Mouse (Mus musculus) left cerebral cortex, adult 2 months (tissue): Measurements from ENCODE around the gene Stat2. TPM values are rescaled to one million over a fixed set of nuclear protein-coding genes. Genes with fewer than 3 reads are reported as not detected.

ENCODE experiments used
- DNase-seq, 2 experiments: peaks; one replicate each; pipeline ENCODE4 v3.0.0; 2021 to 2022; ENCODE audit warnings: low spot score in 2 of 2, mixed read lengths in 1 of 2; ENCODE audit errors: extremely low spot score in 1 of 2
- H3K27ac ChIP-seq: fragments of 200-600 bp; 2 replicates; pipeline ENCODE4 v1.8.1; 2022
- H3K4me3 ChIP-seq: fragments of 200-600 bp; 2 replicates; pipeline ENCODE4 v1.8.1; 2022
- CTCF ChIP-seq: fragments of 200-600 bp; IDR thresholded peaks from 2 replicates; pipeline ENCODE4 v1.8.1; 2022; ENCODE audit warnings: antibody characterized with exemption, mild to moderate bottlenecking, moderate library complexity
- intact Hi-C: fragments of 180-260 bp; cut with DNase I; formaldehyde crosslinking; loops from one replicate; pipeline ENCODE4 v1.15.1; 2025
- total RNA-seq, 2 experiments: library from RNA; stranded (reverse); gene quantifications; 2 replicates each; pipeline ENCODE4 v1.2.3; 2021

Stat2 gene
- total RNA-seq, 2 experiments from 2014 or later: 29.2 to 31.5 TPM

DNA sequence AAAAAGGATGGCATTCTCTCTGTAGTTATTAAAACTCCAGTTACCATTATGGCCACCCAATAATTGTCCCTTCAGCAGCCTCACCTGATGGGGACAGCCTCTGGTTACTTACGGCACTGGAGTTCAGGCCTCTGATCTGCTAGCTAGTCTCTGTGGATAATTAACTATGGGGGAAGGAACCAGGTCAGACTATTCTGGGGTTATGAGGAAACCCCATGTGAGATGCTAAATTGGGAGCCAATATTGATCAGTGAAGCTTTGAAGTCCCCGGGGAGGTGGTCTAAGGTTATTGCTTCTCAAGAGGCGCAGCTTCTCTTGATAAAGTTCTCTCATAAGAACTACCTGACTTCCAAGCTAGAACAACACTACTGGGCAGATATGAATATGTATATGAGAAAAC, 65.8 kb downstream of the Stat2 start:
- Histone ChIP-seq H3K4me3 (no peak overlapping the region), H3K27ac (no peak overlapping the region)
- no peak for TF ChIP-seq CTCF
- intact Hi-C loops: loop anchor here (2.0 to 5.0 kb wide), 2 partner anchors 23 to 121 kb away; partner anchors contain the start of gene Smarcc2
- no peak for DNase-seq

DNA sequence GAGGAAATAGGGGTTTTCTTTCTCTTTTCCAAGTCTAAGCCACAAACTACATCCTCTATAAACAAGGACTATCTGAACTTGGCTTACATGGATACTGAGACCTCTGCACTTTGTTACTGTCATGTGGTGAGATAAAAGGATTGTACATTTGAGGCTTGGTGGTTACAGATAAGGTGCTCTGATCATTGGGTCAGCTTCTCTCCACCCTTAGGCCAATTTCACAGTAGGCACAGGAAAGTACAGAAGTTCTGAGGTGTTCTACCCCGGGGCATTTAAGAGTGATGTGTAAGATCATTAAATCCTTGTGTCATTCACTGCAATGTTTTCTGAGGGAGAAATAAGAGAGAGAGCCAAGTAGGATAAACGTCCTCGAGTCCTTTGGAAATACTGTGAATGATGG, 66.2 kb downstream of the Stat2 start:
- no peak for TF ChIP-seq CTCF
- peak overlapping the region; percentile 96; the same call in 1 of the 2 replicates for H3K27ac ChIP-seq
- no peak for DNase-seq
- intact Hi-C loops: loop anchor here (2.0 to 5.0 kb wide), 2 partner anchors 22 to 121 kb away; partner anchors contain the start of gene Smarcc2
- peak overlapping the region; percentile 97; the same call in 1 of the 2 replicates for H3K4me3 ChIP-seq

GRCm38 (mm10) chr10:128337306-128338181, 67.2 kb downstream of the Stat2 start, which contains the start of gene Cs:
TSS of gene Cs (plus strand) at chr10:128337734.
- H3K4me3 ChIP-seq: peak within 1 kb of the TSS; percentile 97
- TF ChIP-seq CTCF: no peak
- peak within 1 kb of the TSS; percentile 96 for H3K27ac ChIP-seq
- intact Hi-C loops: loop anchor here (2.0 to 5.0 kb wide), 3 partner anchors 21 to 120 kb away; partner anchors contain the start of genes Coq10a and Smarcc2
- peak; percentile 95 for DNase-seq

GRCm38 (mm10) chr10:128338415-128338814, 68.1 kb downstream of the Stat2 start:
- H3K27ac ChIP-seq: peak overlapping the region; percentile 96
- peak overlapping the region; percentile 97 for H3K4me3 ChIP-seq
- intact Hi-C loops: loop anchor here (2.0 to 5.0 kb wide), 2 partner anchors 30 to 119 kb away; partner anchors contain the start of genes Coq10a and Smarcc2
- no peak for TF ChIP-seq CTCF
- no peak for DNase-seq

GRCm38 (mm10) chr10:128338948-128339347, 68.6 kb downstream of the Stat2 start:
- no peak for DNase-seq
- no peak for TF ChIP-seq CTCF
- peak overlapping the region; percentile 97 for H3K4me3 ChIP-seq
- intact Hi-C loops: loop anchor here (2.0 to 5.0 kb wide), 2 partner anchors 30 to 118 kb away; partner anchors contain the start of genes Coq10a and Smarcc2
- H3K27ac ChIP-seq: peak overlapping the region; percentile 24

DNA sequence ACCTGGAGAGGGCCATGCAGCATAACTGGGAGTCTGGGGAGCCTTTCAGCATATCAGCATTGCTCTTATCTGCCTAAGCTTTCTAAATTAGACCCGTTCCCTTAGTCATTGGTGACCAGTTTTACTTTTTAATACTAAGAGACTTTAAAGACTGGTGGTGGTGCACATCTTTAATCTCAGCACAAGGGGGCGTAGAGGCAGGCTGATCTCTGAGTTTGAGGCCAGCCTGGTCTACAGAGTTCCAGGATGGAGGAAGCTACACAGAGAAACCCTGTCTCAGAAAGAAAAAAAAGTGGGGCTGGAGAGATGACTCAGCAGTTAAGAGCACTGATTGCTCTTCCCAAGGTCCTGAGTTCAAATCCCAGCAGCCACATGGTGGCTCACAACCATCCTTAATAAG, 69.9 kb downstream of the Stat2 start:
- H3K27ac ChIP-seq: no peak overlapping the region
- intact Hi-C loops: no loop called here
- no peak overlapping the region for H3K4me3 ChIP-seq
- DNase-seq: no peak
- TF ChIP-seq CTCF: peak; percentile 12

Other genes starting within 250 kb of the Stat2 start
- gene Naca, start 235.0 kb upstream of the Stat2 start, total RNA-seq: 100 to 1,000 TPM; 310 to 314 TPM
- 100 to 1,000 TPM; 121 to 123 TPM for gene Ptges3, start 211.6 kb upstream of the Stat2 start, total RNA-seq
- gene Atp5b, start 187.3 kb upstream of the Stat2 start, total RNA-seq: 1,000 to 10,000 TPM; 1,628 to 1,633 TPM
- 10 to 100 TPM; 42.2 to 45.1 TPM for gene Baz2a, start 179.0 kb upstream of the Stat2 start, total RNA-seq
- 10 to 100 TPM; 15.6 to 16.4 TPM for gene Rbms2, start 90.3 kb upstream of the Stat2 start, total RNA-seq
- 10 to 100 TPM; 36.2 to 37.1 TPM for gene Gls2, start 76.1 kb upstream of the Stat2 start, total RNA-seq
- 10 to 100 TPM in 1 of 2 experiments, 1 to 10 TPM in 1; 9.5 to 10.4 TPM for gene Spryd4, start 58.8 kb upstream of the Stat2 start, total RNA-seq
- gene Mip, start 44.7 kb upstream of the Stat2 start, total RNA-seq: not detected
- gene Timeless, start 38.5 kb upstream of the Stat2 start, total RNA-seq: 1 to 10 TPM; 8.2 to 9.1 TPM
- not detected for gene Apon, start 16.5 kb upstream of the Stat2 start, total RNA-seq
- not detected for gene Apof, start 1.9 kb upstream of the Stat2 start, total RNA-seq
- not detected for gene Il23a, start 28.2 kb downstream of the Stat2 start, total RNA-seq
- gene Pan2, start 32.8 kb downstream of the Stat2 start, total RNA-seq: 10 to 100 TPM; 15.8 TPM
- gene Cnpy2, start 51.9 kb downstream of the Stat2 start, total RNA-seq: 10 to 100 TPM; 66.8 to 67.5 TPM
- gene Cs, start 67.2 kb downstream of the Stat2 start, total RNA-seq: 100 to 1,000 TPM; 216 to 218 TPM
- 10 to 100 TPM; 53.0 to 54.6 TPM for gene Coq10a, start 98.4 kb downstream of the Stat2 start, total RNA-seq
- gene Ankrd52, start 106.6 kb downstream of the Stat2 start, total RNA-seq: 10 to 100 TPM; 60.8 to 63.9 TPM
- not detected for gene Slc39a5, start 130.7 kb downstream of the Stat2 start, total RNA-seq
- 10 to 100 TPM; 87.0 to 91.1 TPM for gene Nabp2, start 140.9 kb downstream of the Stat2 start, total RNA-seq
- 10 to 100 TPM; 74.0 to 76.6 TPM for gene Rnf41, start 141.1 kb downstream of the Stat2 start, total RNA-seq
- gene Smarcc2, start 188.7 kb downstream of the Stat2 start, total RNA-seq: 100 to 1,000 TPM; 253 to 254 TPM
- gene Myl6, start 223.6 kb downstream of the Stat2 start, total RNA-seq: 100 to 1,000 TPM; 555 to 562 TPM
- gene Myl6b, start 228.1 kb downstream of the Stat2 start, total RNA-seq: 10 to 100 TPM; 30.7 to 32.9 TPM